Mouse (Mus musculus): Measurements from ENCODE around the gene Prima1. TPM values are rescaled to one million over a fixed set of nuclear protein-coding genes. Genes with fewer than 3 reads are reported as not detected.

Gene Prima1
- polyA plus RNA-seq, 1 experiment from 2014 or later = 0.95 TPM

DNA sequence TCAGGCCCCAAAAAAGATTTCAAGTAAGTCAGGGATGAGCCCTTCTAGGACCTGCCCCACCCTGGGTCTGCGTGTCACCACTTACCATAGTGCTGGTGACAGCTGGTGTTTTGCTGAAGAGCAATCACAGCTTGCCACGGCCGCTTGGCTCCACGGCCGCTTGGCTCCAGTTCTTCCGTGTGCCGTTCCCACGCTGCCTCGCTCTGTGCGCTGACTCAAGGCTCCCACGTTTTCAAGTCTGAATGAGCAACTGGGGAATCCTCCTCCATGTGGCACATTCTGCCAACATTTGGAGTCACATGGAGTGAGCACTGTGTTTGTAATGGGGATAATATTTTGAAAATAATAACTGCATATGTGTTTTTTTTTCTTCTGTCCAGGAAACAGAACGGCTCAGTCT lies 52.2 kb downstream of the Prima1 start:
- no peak overlapping the region for H3K4me2 ChIP-seq (ENCODE audit: low read depth, low read length, severe bottlenecking)
- ATAC-seq (replicated peaks; ENCODE audit: low FRiP score) (no peak), DNase-seq (ENCODE audit: low spot score) (no peak)
- no peak overlapping the region for H3K9ac ChIP-seq (ENCODE audit: low read length)
- WGBS = 86% methylated on average over 12 of the region's 12 CpGs
- H3K27ac ChIP-seq (ENCODE audit: low read depth, low read length) = no peak overlapping the region
- no peaks in the 10 kb centered on the region for H3K36me3 ChIP-seq (ENCODE audit: control insufficient read depth, insufficient read depth, low read length)
- H3K4me3 ChIP-seq (ENCODE audit: low read depth, low read length) = no peak overlapping the region
- H3K9me3 ChIP-seq (ENCODE audit: control insufficient read depth, low read length) = no peaks in the 10 kb centered on the region
- no peaks in the 10 kb centered on the region for H3K27me3 ChIP-seq (ENCODE audit: control insufficient read depth, insufficient read depth, low read length)
- no peaks in the 10 kb centered on the region for H3K4me1 ChIP-seq (replicated peaks; ENCODE audit: control insufficient read depth, insufficient read depth, low read length)

DNA sequence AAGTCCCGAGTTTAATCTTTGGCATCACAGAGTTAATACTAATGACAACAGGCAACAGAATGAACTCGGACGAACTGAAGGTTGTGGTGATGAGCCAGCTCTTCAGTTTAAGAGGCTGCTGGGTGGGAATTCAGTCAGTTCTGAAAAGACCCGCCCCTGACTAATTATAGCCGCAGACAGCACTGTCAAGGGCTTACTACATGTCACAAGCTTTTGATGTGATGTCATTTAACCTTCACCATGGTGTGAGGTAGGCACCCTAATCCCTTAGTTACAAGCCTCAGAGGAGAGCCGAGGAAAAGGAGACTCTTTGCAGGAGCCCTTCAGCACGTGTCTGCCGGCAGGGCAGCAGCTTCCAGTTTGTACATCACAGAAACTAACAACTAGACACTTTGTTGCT lies 53.7 kb downstream of the Prima1 start:
- Histone ChIP-seq H3K27ac (ENCODE audit: low read depth, low read length) (no peak overlapping the region), H3K4me1 (replicated peaks; ENCODE audit: control insufficient read depth, insufficient read depth, low read length) (no peaks in the 10 kb centered on the region), H3K27me3 (ENCODE audit: control insufficient read depth, insufficient read depth, low read length) (no peaks in the 10 kb centered on the region), H3K9me3 (ENCODE audit: control insufficient read depth, low read length) (no peaks in the 10 kb centered on the region), H3K36me3 (ENCODE audit: control insufficient read depth, insufficient read depth, low read length) (no peaks in the 10 kb centered on the region), H3K4me2 (ENCODE audit: low read depth, low read length, severe bottlenecking) (no peak overlapping the region), H3K9ac (ENCODE audit: low read length) (no peak overlapping the region), H3K4me3 (ENCODE audit: low read depth, low read length) (no peak overlapping the region)
- 60% methylated on average over 8 of the region's 8 CpGs for WGBS
- ATAC-seq (replicated peaks; ENCODE audit: low FRiP score) (no peak), DNase-seq (ENCODE audit: low spot score) (no peak)

DNA sequence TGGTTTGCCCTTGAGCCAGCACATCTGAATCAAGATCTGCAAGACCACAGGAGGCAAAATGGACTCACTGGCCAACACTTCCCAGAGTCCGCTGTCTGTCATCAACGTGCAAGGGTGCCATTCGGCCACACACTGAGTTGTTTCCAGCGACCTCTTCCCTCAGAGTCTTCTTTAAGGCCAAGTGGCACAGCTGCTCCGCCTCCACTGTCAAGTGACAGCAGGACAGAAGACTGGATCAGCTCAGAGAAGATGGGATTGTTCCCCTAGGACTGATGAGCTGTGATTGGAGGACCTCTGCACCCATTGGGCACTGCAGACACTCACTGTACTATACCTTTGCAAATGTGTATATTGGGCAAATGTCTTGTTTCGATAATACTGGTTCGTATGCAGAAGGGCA lies 54.9 kb downstream of the Prima1 start:
- H3K9ac ChIP-seq (ENCODE audit: low read length) = no peak overlapping the region
- DNase-seq (ENCODE audit: low spot score) = no peak
- no peak overlapping the region for H3K4me3 ChIP-seq (ENCODE audit: low read depth, low read length)
- no peak for ATAC-seq (replicated peaks; ENCODE audit: low FRiP score)
- WGBS = 91% methylated on average over 7 of the region's 7 CpGs
- H3K27me3 ChIP-seq (ENCODE audit: control insufficient read depth, insufficient read depth, low read length) = no peaks in the 10 kb centered on the region
- no peak overlapping the region for H3K27ac ChIP-seq (ENCODE audit: low read depth, low read length)
- H3K4me1 ChIP-seq (replicated peaks; ENCODE audit: control insufficient read depth, insufficient read depth, low read length) = no peaks in the 10 kb centered on the region
- no peaks in the 10 kb centered on the region for H3K36me3 ChIP-seq (ENCODE audit: control insufficient read depth, insufficient read depth, low read length)
- H3K9me3 ChIP-seq (ENCODE audit: control insufficient read depth, low read length) = no peaks in the 10 kb centered on the region
- no peak overlapping the region for H3K4me2 ChIP-seq (ENCODE audit: low read depth, low read length, severe bottlenecking)

- no peak for DNase-seq (ENCODE audit: low spot score)
- no peaks in the 10 kb centered on the region for H3K36me3 ChIP-seq (ENCODE audit: control insufficient read depth, insufficient read depth, low read length)
- H3K27me3 ChIP-seq (ENCODE audit: control insufficient read depth, insufficient read depth, low read length) = no peaks in the 10 kb centered on the region
- H3K4me2 ChIP-seq (ENCODE audit: low read depth, low read length, severe bottlenecking) = 0 out of 2 replicates have a peak overlapping the region, but pooled peaks have one; percentile 18
- no peaks in the 10 kb centered on the region for H3K4me1 ChIP-seq (replicated peaks; ENCODE audit: control insufficient read depth, insufficient read depth, low read length)
- 10% methylated on average over 7 of the region's 7 CpGs for WGBS
- H3K27ac ChIP-seq (ENCODE audit: low read depth, low read length) = no peak overlapping the region
- H3K9ac ChIP-seq (ENCODE audit: low read length) = no peak overlapping the region
- ATAC-seq (replicated peaks; ENCODE audit: low FRiP score) = peak; percentile 51; the same call in 1 of the 2 replicates
- no peaks in the 10 kb centered on the region for H3K9me3 ChIP-seq (ENCODE audit: control insufficient read depth, low read length)
- no peak overlapping the region for H3K4me3 ChIP-seq (ENCODE audit: low read depth, low read length)
Measured at GRCm38 (mm10) chr12:103183057-103183456, 58.9 kb downstream of the Prima1 start.

DNA sequence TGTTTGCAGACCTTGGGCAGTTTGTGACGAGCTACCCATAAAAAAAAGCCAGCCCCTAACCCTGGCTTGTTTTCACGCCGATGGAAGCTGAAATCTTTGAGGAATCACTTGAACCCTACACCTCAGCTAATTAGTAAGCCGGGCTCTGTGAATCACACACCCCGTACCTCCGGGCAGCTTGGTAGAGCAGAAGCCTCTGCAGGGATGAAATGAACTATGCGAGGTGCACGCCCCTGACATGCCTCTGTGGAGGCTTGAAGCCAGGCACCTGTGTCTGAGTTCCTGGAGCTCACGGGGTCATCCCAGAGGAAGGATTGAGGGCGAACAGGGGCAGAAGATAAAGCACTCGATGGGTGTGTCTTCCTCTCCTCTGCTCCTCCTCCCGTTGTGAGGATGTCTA lies 73.1 kb downstream of the Prima1 start:
- WGBS = 76% methylated on average over 12 of the region's 12 CpGs
- no peaks in the 10 kb centered on the region for H3K36me3 ChIP-seq (ENCODE audit: control insufficient read depth, insufficient read depth, low read length)

DNA sequence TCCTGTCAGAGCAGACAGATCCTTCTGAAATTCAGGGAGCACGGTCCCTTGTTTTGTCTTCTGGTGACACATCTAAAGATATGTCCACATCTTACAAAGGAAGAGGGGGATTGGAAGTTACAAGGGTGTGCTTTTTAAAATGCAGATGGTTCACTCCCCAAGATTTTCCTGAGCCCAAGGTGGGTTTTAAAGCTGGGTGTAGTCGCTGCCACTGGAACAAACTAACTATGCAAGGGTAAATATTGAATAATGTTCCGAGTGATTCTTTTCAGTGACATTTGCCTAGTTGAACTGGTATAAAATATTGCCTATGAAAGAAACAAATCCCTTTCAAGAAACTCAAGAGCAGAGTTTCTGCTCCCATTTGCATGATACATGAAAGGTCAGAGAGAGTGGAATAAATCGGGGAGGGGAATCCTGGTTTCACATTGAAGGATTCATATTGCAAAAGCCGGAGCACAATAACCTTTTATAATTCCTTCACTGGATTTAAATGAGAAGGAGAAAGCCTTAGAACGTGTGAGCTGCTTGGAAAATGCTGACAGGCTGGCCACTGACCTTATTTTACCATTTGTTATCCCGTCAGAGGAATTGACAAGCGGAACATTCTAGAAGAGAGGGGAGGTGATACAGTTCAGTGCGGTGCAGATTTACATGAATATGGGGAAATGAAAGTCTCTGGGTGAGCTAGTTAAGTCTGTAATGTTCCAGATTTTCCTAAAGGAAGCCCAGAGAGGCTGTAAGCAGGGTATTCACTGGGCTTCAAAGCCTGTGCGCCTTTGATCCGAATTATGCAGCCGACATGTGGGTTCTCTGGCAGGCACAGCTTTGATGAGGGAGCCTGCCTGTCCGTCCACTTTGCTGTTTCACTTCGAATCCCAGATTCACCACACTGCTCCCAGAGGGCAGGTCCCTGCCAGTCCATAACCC lies 77.6 kb downstream of the Prima1 start:
- no peaks in the 10 kb centered on the region for H3K9me3 ChIP-seq (ENCODE audit: control insufficient read depth, low read length)
- H3K4me1 ChIP-seq (replicated peaks; ENCODE audit: control insufficient read depth, insufficient read depth, low read length) = peaks cover 4% of the 10 kb centered on the region; the same call in 1 of the 2 replicates
- no peak overlapping the region; the same call in 1 of the 2 replicates for H3K27ac ChIP-seq (ENCODE audit: low read depth, low read length)
- WGBS = 41% methylated on average over 14 of the region's 14 CpGs
- H3K36me3 ChIP-seq (ENCODE audit: control insufficient read depth, insufficient read depth, low read length) = no peaks in the 10 kb centered on the region
- ATAC-seq (replicated peaks; ENCODE audit: low FRiP score) = peak; percentile 56
- H3K4me2 ChIP-seq (ENCODE audit: low read depth, low read length, severe bottlenecking) = no peak overlapping the region
- H3K4me3 ChIP-seq (ENCODE audit: low read depth, low read length) = no peak overlapping the region
- H3K9ac ChIP-seq (ENCODE audit: low read length) = no peak overlapping the region
- H3K27me3 ChIP-seq (ENCODE audit: control insufficient read depth, insufficient read depth, low read length) = no peaks in the 10 kb centered on the region
- DNase-seq (ENCODE audit: low spot score) = no peak

More for the DNA sequence above, 73.1 kb downstream of the Prima1 start:
- Histone ChIP-seq H3K9ac (ENCODE audit: low read length) (no peak overlapping the region), H3K9me3 (ENCODE audit: control insufficient read depth, low read length) (no peaks in the 10 kb centered on the region), H3K4me1 (replicated peaks; ENCODE audit: control insufficient read depth, insufficient read depth, low read length) (peaks cover 4% of the 10 kb centered on the region; the same call in 1 of the 2 replicates), H3K4me3 (ENCODE audit: low read depth, low read length) (no peak overlapping the region), H3K4me2 (ENCODE audit: low read depth, low read length, severe bottlenecking) (no peak overlapping the region), H3K27ac (ENCODE audit: low read depth, low read length) (no peak overlapping the region), H3K27me3 (ENCODE audit: control insufficient read depth, insufficient read depth, low read length) (no peaks in the 10 kb centered on the region)
- ATAC-seq (replicated peaks; ENCODE audit: low FRiP score) = no peak
- no peak for DNase-seq (ENCODE audit: low spot score)

DNA sequence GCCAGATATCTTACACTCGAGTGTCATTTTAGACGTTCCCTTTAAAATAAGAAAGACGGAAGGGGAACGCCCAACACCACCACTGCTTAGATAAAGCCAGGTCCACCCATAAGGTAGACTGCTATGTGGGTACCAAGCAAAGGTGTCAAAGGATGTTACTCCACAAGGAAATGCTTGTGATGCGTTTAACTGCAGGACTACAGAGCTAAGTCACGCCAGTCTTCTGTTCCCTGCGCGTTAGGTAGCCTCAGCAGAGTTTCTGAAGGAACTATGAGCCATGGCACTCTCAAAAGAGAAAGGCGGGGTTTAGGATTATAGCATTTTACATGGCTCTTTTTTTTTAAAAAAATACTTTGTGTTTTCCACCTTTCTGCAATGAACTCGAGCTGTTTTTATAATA lies 78.4 kb downstream of the Prima1 start:
- 81% methylated on average over 10 of the region's 10 CpGs for WGBS
- Histone ChIP-seq H3K9ac (ENCODE audit: low read length) (no peak overlapping the region), H3K4me1 (replicated peaks; ENCODE audit: control insufficient read depth, insufficient read depth, low read length) (peaks cover 4% of the 10 kb centered on the region; the same call in 1 of the 2 replicates), H3K36me3 (ENCODE audit: control insufficient read depth, insufficient read depth, low read length) (no peaks in the 10 kb centered on the region), H3K27me3 (ENCODE audit: control insufficient read depth, insufficient read depth, low read length) (no peaks in the 10 kb centered on the region), H3K4me3 (ENCODE audit: low read depth, low read length) (no peak overlapping the region), H3K4me2 (ENCODE audit: low read depth, low read length, severe bottlenecking) (no peak overlapping the region), H3K27ac (ENCODE audit: low read depth, low read length) (no peak overlapping the region), H3K9me3 (ENCODE audit: control insufficient read depth, low read length) (no peaks in the 10 kb centered on the region)
- ATAC-seq (replicated peaks; ENCODE audit: low FRiP score) (no peak), DNase-seq (ENCODE audit: low spot score) (no peak)

DNA sequence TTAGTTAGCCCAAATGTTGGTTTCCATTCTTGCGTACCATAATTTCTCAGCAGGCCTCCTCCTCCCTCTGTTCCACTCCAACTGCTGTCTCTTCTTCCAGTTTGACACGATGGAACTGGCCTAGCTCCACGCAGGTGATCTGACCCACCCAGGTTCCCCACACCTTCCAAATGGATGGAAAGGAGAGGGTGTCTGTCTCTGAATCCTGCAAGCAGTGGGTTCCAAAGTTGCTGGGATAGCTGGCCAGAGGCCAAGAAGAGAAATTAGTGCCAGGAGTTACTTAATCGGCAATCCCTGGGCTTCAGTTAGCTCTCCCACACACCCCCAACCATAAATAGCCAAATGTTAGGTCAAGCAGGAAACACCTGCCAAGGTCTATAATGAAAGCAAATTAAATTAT lies 81.2 kb downstream of the Prima1 start:
- no peak for ATAC-seq (replicated peaks; ENCODE audit: low FRiP score)
- Histone ChIP-seq H3K27ac (ENCODE audit: low read depth, low read length) (no peak overlapping the region), H3K4me1 (replicated peaks; ENCODE audit: control insufficient read depth, insufficient read depth, low read length) (peaks cover 6% of the 10 kb centered on the region; the same call in 1 of the 2 replicates), H3K9ac (ENCODE audit: low read length) (no peak overlapping the region), H3K27me3 (ENCODE audit: control insufficient read depth, insufficient read depth, low read length) (no peaks in the 10 kb centered on the region), H3K4me3 (ENCODE audit: low read depth, low read length) (no peak overlapping the region), H3K36me3 (ENCODE audit: control insufficient read depth, insufficient read depth, low read length) (no peaks in the 10 kb centered on the region), H3K9me3 (ENCODE audit: control insufficient read depth, low read length) (no peaks in the 10 kb centered on the region), H3K4me2 (ENCODE audit: low read depth, low read length, severe bottlenecking) (no peak overlapping the region)
- no peak for DNase-seq (ENCODE audit: low spot score)
- WGBS = 90% methylated on average over 4 of the region's 4 CpGs

Data from forebrain, embryonic 11.5 days (tissue).